Mouse (Mus musculus) layer of hippocampus, adult 18-20 months (tissue): ENCODE measurements around the gene Popdc2. TPM values are rescaled to one million over a fixed set of nuclear protein-coding genes. Genes with fewer than 3 reads are reported as not detected.
A peak's percentile ranks its signal among the peaks of the same experiment; 100 is the strongest.

Source experiments
- DNase-seq, 2 experiments: peaks; one replicate each; pipeline ENCODE4 v3.0.0; 2022; ENCODE audit warnings: low spot score in 2 of 2
- total RNA-seq, 2 experiments: library from RNA; stranded (reverse); gene quantifications; 2 replicates each; pipeline ENCODE4 v1.2.3; 2021

Popdc2 gene
- total RNA-seq, 2 experiments from 2014 or later = 0.20 to 0.66 TPM

DNA sequence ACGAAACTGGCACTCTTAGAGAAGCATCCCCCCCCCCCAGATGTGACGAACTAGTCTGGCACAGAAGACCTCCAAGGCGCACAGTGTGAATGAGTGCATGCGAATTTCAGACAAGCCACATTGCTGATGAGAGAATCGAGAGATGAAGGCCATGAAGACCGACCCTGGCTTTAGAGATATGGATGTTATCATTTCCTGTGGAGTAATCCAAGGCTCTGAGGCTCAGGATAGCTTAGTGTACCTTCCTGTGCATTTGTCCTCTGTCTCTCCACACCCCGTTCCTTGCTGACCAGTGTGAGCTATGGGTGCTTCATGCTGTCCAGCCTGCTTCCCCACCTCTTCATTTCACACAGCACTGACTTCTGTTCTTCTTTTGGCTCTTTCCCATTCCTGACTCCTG, 13.2 kb downstream of the Popdc2 start:
- DNase-seq = no peak

DNA sequence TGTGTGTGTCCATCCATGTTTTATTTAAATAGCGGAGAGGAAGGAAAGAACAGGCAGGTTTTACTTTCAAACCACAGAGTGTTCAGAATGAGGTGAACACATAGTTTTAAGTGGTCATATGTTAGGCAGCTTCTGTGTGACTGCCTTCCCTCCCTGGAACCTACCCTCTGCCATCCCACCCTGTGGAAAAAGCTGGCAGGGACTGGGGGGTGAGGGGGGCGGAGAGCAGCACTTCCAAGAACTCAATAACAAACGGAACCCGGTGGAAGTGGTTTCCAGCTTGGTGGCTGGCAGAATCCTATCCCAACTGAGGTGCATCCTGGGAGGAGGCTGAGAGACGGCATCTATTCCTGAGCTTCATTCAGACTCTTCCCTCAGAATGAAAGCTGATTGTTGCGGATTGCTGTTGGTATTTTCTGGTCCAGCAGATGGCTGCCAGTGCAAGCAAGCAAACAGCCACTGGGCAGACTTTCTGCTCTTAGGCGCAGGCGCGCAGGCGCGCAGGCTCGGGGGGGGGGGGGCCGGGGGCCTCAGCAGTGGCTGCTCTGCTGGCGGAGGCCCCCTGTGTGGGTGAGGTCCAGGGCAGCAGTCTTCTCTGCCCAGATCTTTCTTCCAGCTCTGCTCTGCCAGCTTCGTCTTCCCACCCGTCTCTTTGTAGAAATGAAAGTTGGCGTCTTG, 14.3 kb downstream of the Popdc2 start:
- peak; percentile 47 to 70 for DNase-seq

DNA sequence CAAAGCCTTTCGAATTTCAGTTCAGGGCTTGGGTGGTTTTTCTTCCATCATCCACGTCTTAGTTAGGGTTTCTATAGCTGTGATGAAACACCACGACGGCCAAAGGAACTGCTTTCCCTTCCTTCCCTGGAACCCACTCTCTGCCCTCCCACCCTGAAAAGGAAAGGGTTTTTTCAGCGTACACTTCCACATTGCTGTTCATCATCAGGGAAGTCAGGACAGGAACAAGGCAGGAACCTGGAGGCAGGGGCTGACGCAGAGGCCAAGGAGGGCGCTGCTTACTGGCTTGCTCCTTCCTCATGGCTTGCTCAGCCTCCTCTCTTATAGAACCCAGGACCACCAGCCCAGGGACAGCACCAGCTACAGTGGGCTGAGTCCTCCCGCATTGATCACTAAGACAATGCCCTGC, 14.8 kb downstream of the Popdc2 start:
- DNase-seq = no peak

DNA sequence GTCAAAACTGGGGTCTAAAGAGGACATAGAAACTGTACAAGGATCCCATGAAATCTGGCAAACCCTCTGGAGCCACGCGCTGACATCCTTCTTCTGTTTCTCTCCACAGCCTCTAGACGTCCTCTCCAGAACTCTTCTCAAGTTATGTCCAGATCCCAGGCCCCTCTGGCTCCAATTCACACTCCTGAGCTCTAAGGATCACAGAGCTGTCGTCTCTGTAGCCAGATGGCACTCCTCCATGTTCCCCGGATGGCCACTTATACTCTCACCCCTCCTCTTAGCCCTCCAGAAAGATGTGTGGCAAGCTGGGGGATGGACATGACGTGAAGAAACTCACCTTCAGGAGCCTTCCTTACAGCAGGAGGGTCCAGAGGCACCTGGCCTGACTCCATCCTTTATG, 15.5 kb downstream of the Popdc2 start:
- DNase-seq = no peak

DNA sequence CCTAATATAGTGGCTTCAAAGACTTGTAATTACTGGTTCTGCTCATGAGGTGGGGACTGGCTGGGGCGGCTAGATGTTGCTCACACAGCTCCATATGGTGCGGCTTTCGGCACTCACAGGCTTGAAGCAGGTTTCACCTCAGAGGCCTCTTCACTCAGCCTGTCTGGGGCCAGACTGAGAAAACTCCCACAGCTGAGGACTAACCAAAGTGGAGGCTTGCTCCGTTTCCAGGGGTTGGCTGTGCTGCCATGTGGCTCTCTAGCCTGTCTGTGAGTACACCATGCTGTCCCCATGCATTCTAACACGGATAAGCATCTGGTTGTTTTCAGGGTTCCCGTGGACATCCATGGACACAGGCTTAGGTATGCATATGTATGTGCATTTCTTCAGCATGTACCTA, 16.6 kb downstream of the Popdc2 start:
- DNase-seq = no peak

DNA sequence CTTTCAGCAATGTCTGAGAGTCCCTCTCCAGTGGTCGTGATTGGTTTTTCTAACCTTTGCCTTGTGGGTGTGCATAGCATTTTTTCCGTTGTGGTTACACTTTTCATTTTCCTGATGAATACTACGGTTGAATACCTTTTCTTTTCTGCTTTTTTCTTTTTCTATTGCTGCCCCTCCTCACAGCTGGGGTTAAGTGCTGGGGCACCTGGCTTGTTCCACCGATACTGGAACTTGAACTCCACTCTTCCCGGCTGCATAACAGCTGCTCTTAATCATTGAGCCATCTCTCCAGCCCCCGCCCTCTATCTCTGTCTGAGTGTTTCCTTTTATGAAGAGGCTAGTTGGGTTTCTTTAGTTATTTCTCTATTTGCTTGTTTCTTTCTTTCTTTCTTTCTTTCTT, 17.1 kb downstream of the Popdc2 start:
- DNase-seq = no peak

DNA sequence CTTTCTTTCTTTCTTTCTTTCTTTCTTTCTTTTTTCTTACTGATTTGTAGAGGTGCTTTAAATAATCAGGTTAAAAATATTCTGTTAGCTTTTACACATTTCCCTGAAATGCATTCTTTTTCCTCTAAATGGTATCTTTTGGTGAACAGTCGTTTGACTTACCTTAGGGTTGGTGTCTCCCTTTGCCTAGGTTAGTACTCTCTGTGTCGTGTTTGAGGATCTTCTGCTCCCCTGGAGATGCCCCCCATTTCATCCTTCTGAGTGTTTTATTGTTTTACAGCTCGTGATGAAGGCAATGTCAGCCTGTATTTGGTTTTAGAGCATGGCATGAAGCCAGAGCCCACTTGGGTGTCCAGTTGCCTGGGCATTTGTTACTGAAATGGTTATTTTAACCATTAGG, 17.5 kb downstream of the Popdc2 start:
- no peak for DNase-seq

DNA sequence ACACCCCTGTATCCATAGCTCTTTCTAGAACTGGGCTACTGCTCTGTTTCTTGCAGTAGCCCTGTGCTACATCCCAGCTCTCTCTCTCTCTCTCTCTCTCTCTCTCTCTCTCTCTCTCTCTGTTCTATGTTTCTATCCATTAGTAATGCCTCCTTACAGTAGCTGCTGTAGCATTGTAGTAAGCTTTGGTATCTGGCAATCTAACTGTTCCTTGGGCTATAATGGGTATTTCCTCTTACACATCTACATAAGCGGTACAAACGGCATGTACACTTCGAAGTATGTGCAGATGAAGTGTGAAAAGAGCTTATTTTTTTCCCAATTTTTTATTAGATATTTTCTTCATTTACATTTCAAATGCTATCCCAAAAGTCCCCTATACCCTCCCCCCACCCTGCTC, 17.9 kb downstream of the Popdc2 start:
- no peak for DNase-seq

DNA sequence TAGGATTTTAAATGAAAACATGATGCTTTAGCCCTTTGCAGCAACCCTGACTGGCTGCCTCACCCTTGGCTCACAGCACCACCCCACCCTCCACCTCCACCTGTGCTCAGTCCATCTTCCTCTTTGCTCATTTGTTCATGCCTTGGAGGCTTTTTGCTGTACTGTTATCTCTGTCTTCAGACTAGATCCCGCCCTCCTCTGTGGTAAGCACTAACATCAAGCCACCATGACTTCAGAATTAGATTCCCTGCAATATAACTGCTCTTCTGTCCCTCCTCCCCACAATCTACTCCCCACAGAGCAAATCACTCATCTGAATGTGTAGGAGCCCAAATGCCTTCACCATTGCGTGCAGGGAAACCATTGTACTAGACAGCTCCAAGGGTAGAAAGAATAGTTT, 21.7 kb downstream of the Popdc2 start:
- DNase-seq = no peak

DNA sequence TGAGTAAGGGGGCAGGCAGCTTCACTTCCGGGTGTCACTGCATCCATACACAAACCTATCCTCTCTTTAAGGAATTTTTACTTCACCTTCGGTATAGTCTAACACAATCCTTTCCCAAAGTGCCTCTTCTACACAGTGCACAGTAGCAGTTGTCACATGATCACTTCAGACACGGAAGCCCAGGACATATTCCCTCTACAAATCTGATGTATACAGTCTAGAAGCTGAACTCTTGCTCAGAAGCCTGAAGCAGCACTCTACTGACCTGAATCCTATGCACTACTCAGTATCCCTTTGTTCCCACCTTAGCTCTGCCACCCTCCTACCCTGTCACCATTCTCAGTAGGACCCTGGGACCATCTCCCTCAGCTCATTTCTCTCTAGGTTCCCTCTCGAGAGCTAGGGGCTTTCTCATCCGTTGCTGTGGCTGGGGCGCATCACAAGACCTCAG, 23.2 kb downstream of the Popdc2 start:
- no peak for DNase-seq

DNA sequence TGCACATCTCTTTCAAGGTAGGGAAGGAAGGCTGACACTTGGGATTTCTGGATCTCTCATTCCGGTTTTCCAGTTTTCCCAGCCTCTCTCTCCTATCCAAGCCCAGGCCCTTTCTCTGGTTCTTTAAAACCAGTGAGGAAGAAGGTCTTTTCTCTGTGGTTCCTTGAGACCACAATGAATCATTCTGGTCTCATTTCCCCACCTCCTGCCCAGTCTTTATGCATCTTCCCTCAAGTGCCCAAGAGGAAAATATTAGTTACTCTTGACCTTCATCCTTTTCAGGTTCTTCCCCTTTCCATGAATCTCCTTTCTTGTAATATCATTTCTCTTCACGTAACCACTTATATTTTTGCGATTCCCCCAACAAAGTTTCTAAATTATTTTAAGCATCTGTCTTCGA, 23.7 kb downstream of the Popdc2 start:
- no peak for DNase-seq

DNA sequence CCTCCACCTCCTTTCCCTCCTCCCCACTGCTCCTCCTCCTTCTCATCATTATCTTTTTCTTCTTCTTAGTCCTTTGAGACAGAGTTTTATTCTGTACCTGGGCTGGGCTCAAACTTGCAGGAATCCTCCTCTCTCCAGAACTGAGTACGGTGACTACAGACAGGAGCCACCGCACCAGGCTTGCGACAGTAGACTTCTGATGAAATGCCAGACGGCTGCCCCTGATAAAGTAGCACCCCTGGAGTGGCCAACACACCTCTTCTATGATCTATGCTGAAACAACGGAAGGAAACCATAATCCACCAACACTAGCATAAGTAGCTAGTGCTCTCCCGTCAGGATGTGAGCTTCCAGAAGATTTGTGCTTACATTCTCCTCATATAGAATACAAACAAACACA, 25.4 kb downstream of the Popdc2 start:
- no peak for DNase-seq

DNA sequence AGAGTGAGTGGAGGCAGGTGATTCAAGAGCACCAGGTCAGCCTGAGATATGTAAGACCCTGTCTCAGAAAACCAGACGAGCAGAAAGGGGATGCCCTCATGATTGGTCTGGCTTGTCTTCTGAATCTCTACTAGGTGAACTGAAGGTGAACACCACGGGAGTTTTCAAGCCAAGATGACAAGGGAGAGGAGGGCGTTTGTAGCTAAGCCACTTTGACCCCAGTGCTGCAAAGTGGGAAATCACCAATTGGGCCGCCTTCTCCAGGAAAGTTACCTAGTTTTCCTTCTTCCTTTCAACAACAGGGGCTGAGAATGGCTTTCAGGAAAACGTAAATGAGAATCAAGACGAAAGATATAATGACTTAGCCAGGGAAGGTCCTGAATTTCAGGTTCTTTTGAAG, 26.7 kb downstream of the Popdc2 start:
- no peak for DNase-seq

DNA sequence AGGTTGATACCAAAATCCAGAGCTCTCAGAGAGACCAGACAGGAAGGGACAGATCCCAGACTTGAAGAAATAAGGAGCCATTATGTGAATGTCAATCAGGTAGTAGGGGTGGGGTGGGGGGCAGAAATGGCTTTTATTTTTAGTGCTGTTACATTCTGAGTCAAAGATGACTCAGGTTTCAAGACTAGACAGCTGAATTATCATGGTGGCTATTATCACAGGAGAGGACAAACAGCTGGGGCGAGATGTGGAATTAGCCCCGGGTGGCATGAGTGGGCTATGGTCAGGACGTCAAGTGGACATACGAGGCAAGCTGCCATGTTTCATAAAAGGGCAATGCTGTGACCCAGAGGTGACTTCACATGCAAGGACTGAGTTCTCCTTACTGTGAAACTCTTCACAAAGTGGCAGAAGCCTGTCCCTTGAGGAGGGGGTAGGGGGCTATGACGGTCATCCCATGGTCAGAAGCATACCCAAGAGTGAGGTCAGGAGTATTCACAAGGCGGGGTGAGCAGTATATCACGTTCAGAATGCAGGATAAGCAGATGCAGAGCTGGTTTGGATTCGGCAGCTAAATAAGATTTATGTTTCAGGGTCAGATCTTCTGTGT, 27.4 kb downstream of the Popdc2 start:
- no peak for DNase-seq

DNA sequence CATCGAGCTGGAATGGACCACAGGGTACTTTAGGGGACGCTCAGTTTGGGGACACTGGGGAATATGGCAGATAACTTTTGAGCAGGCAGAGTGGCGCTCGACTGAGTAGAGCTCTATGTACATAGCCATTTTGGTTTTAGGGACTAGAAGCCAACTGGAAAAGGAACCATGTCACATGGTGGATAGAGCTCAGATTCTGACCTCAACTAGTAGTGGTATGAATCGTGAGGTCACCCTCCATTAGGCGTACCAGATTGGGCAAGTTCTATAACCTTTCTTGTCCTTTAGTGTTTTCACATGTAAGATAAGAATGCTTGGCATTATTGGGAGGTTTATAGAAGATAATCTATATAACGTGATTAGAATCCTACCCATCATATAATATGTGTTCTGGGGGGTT, 28.3 kb downstream of the Popdc2 start:
- no peak for DNase-seq

DNA sequence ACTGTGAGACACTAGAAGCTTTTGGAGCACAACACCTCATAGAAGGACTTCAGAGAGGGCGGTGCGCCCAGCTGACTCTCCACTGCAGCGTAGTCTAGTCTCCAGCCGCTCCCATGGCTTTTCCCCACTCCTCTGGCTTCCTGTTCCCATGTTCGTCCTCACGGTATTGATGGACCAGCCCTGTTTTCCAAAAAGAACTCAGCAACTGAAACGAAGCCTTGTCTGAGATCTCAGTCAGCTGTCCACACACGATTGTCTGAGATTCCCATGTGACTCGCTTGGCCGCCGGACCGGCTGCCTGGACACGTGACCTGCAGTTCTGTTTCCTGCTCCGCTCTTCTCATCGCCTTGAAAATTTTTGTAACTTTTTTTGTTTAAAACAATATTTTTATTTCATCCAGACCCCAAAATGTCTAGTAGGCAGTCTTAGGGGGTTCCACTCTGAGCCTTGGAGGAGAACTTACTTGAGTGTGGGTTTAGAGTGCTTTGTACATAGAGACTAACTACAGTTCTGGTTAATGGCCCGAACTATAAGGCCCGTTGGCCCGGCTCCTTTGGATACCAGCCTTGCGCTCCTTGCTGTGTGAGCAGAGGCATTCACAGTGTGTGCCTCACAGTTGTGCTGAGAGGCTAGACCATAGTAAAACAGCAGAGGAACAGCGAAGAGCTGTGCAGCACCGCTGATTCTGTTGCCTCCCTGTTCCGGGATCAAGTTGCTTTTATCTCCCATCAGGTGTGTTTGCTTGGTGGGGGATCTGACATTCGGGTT, 30.3 kb downstream of the Popdc2 start:
- peak in 1 of 2 experiments; percentile 40 for DNase-seq

DNA sequence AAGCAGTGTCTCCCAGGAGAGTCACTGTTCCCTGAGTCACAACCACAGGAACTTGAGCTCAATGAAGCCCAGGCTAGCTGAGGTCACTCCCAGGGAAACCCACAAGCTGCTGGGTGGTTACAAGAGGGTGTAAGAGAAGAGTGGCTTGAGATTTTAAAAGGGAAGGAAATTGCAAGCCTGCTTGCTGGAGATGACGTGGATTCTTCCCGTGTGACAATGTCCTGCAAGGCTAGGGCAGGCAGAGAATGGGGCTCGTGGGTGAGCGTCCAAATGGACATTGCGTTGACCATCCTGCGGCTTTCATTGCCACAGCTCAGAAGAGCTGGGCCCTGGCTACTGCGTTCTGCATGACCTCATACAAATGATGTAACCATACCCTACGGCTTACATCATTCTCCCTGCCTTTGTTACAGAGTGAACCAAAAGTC, 32.2 kb downstream of the Popdc2 start:
- DNase-seq = no peak

DNA sequence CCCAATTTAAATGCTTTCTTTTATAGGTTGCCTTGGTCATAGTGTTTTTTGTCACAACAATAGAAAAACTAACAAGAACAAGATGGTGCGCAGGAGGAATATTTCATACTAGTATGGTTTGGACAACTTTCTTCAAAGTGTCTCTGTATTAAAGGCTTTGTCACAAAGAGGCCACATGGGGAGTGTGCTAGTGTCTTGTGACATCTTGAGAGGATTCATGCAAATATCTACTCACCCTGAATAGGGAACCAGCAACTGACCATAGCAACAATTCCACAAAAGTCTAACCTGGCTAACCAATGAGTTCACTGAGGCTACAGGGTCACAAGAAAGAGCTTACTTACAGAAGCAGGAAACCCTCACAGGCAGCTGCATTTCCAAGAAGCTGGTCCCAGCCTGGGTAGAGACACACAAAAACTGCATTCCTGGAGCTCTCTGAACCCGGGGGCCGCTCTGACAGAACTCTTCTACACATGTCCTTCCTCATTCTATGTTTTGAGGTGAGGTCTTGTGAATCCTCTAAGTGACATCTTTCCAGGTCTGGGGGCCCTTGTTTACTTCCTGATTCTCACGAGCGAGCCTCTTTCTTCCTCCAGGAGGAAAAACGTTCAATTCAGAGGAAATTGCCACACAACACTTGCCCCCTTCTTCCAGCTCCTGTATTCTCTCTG, 33.2 kb downstream of the Popdc2 start:
- no peak for DNase-seq

DNA sequence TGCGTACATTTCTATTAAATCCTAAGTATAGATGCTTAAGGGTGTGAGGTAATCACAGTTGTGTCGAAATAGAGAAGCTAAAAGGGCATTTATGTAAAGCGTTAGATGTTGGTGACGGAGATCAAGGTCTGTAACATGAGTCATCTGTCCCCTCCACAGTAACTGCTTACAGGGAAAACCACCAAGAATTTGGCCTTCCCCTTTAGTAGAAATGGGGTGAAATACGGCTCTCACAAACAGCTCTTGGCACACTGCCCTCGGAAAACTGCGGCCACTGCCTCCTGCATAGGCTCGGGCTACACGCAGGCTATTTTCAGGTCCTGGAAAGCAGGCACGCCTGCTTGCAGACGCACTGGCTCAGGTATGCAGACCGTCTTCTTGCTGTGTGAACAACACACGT, 34.1 kb downstream of the Popdc2 start:
- no peak for DNase-seq

DNA sequence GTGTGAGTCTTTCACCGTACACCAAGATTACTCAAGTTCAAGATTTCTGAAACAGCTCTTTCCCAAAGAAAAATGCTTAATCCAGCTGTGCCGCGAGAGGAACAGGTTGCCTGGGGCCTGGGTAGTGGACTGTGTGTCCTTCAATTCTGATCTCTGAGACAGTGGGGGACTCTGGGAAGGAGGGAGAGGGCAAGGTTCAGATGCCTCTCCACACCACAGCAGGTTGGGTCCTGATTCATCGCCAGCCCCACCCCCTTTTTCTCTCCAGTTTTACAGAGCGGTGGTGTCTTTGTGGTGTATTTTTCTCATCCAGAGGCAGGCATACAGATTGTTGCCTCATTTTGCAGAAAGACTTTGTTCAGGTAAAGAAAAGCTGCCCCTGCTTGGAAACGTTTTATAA, 36.3 kb downstream of the Popdc2 start:
- no peak for DNase-seq

DNA sequence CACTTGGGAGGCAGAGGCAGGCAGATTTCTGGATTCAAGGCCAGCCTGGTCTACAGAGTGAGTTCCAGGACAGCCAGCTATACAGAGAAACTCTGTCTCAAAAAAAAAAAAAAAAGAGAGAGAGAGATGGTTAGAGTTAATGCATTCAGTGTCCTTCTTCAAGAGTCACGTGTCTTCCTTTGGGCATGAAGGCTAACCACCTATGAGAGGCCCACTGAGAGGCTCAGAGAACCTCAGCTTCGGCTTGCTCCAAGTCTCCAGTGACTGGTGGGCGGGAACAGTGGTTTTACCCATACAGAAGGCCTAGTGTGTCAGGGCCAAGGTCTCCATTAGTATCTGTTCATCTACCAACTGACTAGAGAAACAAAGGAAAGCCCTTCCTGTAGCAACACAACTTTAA, 37.1 kb downstream of the Popdc2 start:
- no peak for DNase-seq
